Mouse (Mus musculus) spleen, adult 12 weeks (tissue): ENCODE measurements around the gene Ankrd34a.
A peak's percentile ranks its signal among the peaks of the same experiment; 100 is the strongest.

Experiments used
- DNase-seq: peaks from one replicate; pipeline ENCODE4 v3.0.0; 2022; ENCODE audit warnings: low spot score

The Ankrd34a gene

GRCm38 (mm10) chr3:96596228-96596707 lies at the start of gene Ankrd34a:
Ankrd34a (plus strand) TSS chr3:96596636.
- DNase-seq = no peak

DNA sequence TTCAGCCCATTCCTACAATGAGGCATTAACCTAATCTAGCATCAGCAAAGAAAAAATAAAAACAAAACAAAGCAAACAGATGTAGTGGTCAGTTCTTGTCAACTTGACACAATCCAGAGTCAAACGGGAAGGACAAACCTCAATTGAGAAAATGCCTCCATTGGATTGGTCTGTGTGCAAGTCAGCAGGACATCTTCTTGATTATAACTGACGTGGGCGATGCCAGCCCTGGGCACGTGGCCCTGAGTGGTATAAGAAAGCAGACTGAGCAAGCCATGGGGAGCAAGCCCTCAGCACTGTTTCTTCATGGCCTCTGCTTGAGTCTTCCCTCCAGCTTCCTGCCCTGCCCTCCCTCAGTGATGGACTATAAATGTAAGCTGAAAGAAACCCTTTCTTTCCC lies 49.6 kb upstream of the Ankrd34a start:
- no peak for DNase-seq

GRCm38 (mm10) chr3:96547389-96547960 lies 49.0 kb upstream of the Ankrd34a start:
- peak; percentile 66 for DNase-seq

DNA sequence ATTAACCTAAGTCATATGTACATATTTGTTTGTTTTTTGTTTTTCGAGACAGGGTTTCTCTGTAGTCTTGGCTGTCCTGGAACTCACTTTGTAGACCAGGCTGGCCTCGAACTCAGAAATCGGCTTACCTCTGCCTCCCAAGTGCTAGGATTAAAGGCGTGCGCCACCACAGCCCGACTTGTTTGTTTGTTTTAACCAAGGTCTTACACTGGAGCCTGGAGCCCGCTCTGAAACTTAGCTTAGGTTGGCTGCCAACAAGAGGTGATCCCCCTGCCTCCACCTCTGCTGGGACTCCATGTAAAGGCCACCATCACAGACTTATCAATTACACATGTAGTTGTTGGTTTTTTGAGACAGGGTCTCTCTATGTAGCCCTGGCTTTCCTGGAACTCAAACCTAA lies 47.6 kb upstream of the Ankrd34a start:
- no peak for DNase-seq

GRCm38 (mm10) chr3:96549346-96549745 lies 47.1 kb upstream of the Ankrd34a start:
- no peak for DNase-seq

DNA sequence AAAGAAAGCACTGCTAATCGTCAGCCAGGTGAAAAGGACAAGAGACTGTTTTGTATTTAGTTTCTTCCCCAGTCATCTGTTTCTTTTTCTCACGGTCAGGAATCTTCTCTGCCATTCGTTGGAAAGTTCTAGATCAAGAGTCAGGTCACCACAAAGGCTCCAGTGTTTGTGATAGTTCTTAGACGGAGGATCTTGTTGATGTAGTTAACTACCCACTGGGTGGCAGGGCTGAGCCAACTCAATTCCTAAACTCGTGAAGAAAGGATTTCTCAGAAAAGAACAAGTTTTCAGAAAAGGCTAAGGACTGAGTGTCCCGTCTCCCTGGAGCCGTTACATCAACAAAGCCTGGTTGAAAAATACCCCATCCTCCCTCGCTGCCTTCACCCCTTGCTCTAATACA lies 45.2 kb upstream of the Ankrd34a start:
- DNase-seq = peak; percentile 20

GRCm38 (mm10) chr3:96551890-96552289 lies 44.5 kb upstream of the Ankrd34a start:
- no peak for DNase-seq

DNA sequence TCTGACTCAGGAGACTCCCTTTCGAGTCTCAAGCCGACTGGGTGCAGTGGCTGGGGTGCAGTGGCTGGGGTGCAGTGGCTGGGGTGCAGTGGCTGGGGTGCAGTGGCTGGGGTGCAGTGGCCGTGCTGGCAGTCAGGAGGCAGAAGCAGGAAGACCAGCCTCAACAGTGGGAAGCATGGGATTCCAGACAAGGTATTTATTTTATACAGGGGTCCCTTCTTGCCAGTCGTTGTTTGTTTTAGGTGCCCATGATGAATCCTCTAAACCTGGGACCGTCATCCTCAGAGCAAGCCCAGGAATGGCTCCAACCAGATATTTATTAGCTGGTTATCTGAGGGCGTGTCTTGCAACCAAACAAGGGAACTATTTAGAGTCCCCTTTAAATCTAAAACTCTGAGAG lies 42.8 kb upstream of the Ankrd34a start:
- no peak for DNase-seq

DNA sequence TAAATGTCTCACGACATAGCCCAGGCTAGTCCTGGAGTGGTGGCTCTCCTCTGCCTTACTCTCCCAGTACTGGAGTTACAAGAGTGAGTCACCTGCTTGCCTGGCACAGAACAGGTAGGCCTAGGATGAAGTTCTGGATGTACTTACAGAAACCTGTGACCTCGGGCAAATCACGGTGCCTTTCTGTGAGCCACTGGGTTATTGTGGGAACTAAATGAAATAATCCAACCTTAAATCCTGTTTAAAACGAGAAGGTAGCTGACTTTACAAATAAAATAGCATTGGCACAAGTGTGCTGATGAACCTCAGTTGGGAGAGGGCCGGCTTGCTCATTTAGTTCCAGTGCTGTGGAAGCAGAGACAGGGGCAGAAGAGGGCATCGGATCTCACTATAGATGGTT lies 42.2 kb upstream of the Ankrd34a start:
- no peak for DNase-seq

GRCm38 (mm10) chr3:96555041-96555596 lies 41.3 kb upstream of the Ankrd34a start:
- DNase-seq = no peak

- DNase-seq = no peak
Measured at GRCm38 (mm10) chr3:96555999-96556614, 40.3 kb upstream of the Ankrd34a start.

- peak; percentile 47 for DNase-seq
Measured at GRCm38 (mm10) chr3:96556651-96557635, 39.5 kb upstream of the Ankrd34a start.

DNA sequence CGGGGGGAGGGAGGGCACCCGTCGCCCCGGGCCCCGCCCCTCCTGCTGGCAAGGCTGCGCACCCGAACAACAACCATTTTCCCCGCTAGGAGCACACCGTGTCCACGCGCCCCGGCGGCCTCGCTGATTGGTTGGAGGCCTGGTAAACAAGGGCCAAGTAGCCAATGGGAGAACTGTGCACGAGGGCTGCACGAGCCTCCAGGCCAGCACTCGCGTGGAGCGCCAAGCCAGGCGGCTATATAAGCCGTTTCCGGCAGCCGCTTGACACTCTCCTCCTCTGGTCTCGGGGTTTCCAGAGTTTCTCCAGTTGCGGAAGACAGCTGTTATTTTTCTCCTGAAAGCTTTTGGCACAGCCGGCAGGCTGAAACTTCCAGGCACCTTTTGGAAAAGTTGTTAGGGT lies 38.7 kb upstream of the Ankrd34a start, which contains the start of gene Txnip:
TSS of gene Txnip (plus strand) at position 264 of the 400 bp plus-strand sequence.
- peak; percentile 98 for DNase-seq

DNA sequence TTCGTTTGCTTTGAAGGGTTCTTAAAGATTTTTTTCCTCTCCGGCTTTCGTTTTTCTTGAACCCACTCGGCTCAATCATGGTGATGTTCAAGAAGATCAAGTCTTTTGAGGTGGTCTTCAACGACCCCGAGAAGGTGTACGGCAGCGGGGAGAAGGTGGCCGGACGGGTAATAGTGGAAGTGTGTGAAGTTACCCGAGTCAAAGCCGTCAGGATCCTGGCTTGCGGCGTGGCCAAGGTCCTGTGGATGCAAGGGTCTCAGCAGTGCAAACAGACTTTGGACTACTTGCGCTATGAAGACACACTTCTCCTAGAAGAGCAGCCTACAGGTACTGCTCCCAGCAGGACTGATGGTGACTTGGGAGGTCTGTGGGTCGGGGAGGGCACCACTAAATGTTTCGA lies 38.3 kb upstream of the Ankrd34a start:
- peak; percentile 40 for DNase-seq

GRCm38 (mm10) chr3:96558668-96559196 lies 37.7 kb upstream of the Ankrd34a start:
- peak; percentile 18 for DNase-seq

DNA sequence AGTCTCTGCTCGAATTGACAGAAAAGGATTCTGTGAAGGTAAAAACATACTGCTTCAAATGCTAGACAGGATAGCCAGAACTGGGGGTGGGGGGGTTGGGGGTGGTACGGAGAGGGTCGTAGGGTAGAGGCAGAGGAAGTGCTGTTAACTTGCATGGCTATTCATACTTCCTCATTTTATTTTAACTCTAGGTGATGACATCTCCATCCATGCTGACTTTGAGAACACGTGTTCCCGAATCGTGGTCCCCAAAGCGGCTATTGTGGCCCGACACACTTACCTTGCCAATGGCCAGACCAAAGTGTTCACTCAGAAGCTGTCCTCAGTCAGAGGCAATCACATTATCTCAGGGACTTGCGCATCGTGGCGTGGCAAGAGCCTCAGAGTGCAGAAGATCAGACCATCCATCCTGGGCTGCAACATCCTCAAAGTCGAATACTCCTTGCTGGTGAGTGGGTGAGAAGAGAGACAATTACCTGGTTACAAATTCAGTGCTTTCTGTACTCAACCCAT lies 37.0 kb upstream of the Ankrd34a start:
- DNase-seq = peak; percentile 21

DNA sequence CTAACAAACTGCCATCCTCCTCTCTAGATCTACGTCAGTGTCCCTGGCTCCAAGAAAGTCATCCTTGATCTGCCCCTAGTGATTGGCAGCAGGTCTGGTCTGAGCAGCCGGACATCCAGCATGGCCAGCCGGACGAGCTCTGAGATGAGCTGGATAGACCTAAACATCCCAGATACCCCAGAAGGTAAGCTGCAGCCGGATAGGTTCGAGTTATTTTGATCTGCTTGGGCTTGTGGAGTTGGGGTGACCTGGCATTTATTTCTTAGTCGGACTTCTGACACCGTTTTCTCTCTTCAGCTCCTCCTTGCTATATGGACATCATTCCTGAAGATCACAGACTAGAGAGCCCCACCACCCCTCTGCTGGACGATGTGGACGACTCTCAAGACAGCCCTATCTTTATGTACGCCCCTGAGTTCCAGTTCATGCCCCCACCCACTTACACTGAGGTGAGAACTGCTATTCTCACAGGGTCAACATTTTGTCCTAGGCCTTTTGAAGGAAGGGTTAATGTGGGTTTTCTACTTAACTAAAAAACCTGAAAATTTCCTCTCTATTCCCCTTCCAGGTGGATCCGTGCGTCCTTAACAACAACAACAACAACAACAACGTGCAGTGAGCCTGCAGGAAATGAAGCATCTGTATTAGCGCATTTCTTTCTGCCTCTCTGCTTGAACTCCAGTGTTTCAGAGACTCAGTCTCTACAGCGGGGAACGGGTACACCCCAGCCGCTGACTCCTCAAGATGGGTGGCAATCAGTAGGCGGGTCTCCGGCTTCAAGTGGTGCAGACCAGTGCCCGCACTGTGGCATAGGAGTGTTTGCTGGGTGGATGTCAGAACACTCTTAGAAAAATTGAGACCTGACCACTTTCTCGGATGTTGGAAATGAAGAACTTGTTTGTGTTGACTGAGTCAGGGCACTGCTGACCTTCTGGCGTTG lies 36.3 kb upstream of the Ankrd34a start:
- DNase-seq = no peak

- DNase-seq = no peak
Measured at GRCm38 (mm10) chr3:96560881-96561668, 35.4 kb upstream of the Ankrd34a start.

DNA sequence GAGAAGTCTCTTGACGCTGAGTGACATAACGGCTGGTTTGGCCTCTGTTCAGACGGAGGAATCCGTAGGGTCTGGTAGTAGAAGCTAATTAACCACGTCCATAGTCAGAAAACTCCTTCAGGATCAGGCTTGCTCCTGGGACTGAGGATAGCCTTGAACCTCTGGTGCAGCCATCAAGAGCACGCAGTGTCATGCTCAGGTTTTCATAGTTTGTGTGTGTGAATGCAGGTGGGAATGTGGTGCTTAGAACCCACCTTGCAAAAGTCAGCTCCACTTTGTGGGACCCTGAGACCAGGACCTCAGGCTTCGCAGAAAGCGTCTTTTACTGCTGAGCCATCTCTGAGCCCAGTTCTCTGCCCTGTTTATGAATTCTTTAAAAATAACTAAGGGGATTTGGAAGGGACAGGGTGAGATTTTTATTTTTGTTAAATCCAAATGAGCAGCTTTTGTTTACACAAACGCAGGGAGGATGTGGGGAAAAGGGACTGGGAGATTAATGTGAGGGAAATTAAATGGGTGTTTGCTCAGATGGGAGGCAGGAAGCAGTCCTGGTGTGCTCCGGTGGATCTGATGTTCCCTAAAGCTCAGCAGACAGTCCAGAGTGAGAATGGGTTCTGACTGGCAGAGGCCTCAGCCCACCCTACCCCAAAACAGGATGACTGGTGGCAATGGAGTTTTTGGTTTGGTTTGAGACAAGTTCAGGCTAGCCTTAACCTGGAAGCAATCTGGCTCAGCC lies 34.3 kb upstream of the Ankrd34a start:
- DNase-seq = no peak
